Mouse (Mus musculus) layer of hippocampus, postnatal 25 days (tissue): ENCODE data around the gene Khsrp. TPM values are rescaled to one million over a fixed set of nuclear protein-coding genes. Genes with fewer than 3 reads are reported as not detected.

Experiments used
- DNase-seq, 2 experiments: peaks; one replicate each; pipeline ENCODE4 v3.0.0; 2022; ENCODE audit warnings: mixed read lengths in 2 of 2, low spot score in 1 of 2; ENCODE audit errors: extremely low spot score in 1 of 2
- total RNA-seq, 2 experiments: library from RNA; stranded (reverse); gene quantifications; 2 replicates each; pipeline ENCODE4 v1.2.3; 2021

The Khsrp gene
- total RNA-seq, 2 experiments from 2014 or later = 113 to 117 TPM

GRCm38 (mm10) chr17:56989467-56990114 lies 41.7 kb downstream of the Khsrp start:
- peak in 1 of 2 experiments; percentile 56 for DNase-seq

GRCm38 (mm10) chr17:56988921-56989430 lies 42.3 kb downstream of the Khsrp start:
- DNase-seq = no peak

- no peak for DNase-seq
Observed at GRCm38 (mm10) chr17:56988441-56988840, 42.9 kb downstream of the Khsrp start.

- DNase-seq = no peak
Observed at GRCm38 (mm10) chr17:56986105-56986805, 45.1 kb downstream of the Khsrp start.

DNA sequence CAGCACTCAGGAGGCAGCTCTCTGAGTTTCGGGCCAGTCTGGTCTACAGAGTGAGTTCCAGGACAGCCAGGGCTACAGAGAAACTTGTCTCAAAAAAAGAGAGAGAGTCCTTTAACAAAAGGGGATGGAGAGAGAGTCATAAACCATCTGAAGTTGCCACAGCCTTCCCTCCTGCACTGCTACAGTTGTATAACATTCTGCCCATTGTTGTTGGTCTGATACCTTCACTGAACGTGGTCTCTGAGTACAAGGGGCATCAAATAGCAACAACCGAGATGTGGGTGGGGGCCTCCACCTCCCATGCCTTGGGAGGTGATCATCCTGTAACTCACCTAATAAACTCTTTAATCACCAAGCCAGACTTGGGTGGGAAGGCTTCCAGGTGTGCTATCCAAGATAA lies 45.7 kb downstream of the Khsrp start:
- no peak for DNase-seq

DNA sequence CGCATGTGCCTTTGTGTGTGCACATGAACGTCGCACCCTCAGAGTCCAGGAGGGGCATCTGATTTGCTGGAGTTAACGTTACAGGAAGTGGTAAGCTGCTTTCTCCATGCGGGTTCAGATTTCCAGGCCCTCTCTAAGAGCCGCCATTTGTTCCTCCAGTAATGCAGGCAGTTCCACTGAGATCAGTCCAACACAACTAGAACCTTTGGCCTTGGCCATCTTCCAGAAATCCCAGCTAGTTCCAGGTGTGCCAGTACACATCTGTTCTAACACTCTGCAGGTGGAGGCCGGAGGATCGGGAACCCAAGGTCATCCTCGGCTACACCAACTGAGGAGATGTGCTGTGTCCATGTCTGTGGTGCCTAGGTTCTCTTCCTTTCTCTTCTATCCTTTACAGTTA lies 46.4 kb downstream of the Khsrp start:
- no peak for DNase-seq

DNA sequence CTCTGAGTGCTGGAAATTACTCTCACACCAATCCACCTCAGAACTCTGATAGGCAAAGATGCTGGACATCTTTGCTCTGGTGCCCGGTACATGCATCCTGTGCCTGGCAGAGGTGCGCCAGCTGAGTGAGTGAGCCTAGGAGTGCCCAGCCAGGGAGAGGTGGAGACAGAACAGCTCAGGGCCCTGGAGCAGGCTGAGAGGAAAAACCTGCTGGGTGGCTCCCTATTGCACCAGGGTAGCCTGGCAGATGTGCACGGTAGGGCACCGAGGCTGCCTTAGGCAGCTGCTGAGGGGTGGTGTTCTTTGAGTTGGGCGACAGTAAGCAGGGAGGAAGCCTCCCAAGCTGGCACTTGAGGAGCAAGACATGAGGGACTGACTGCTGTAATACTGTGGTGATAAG lies 49.3 kb downstream of the Khsrp start, which contains the start of gene Acer1:
TSS of gene Acer1 (minus strand) at position 114 of the 400 bp plus-strand sequence.
- no peak for DNase-seq

GRCm38 (mm10) chr17:56981049-56981448 lies 50.3 kb downstream of the Khsrp start:
- no peak for DNase-seq

GRCm38 (mm10) chr17:56979524-56979923 lies 51.8 kb downstream of the Khsrp start:
- DNase-seq = no peak

GRCm38 (mm10) chr17:56976531-56977390 lies 54.6 kb downstream of the Khsrp start:
- DNase-seq = no peak

DNA sequence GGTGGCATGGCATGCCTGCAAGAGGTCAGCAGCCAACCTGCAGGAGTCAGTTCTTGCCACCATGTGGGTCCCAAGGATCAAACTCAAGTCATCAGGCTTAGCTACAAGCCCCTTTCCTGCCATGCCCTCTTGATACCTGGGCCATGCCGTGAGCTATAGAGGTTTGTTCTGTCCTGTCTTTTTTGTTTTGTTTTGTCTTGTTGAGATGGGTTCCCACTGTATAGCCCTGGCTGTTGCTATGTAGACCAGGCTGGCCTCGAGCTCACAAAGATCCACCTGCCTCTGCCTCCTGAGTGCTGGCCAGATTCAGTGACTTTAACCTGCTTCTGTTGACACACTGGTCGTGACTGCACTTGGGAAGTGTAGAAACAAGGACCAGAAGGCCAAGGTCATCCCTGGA lies 55.9 kb downstream of the Khsrp start:
- no peak for DNase-seq

DNA sequence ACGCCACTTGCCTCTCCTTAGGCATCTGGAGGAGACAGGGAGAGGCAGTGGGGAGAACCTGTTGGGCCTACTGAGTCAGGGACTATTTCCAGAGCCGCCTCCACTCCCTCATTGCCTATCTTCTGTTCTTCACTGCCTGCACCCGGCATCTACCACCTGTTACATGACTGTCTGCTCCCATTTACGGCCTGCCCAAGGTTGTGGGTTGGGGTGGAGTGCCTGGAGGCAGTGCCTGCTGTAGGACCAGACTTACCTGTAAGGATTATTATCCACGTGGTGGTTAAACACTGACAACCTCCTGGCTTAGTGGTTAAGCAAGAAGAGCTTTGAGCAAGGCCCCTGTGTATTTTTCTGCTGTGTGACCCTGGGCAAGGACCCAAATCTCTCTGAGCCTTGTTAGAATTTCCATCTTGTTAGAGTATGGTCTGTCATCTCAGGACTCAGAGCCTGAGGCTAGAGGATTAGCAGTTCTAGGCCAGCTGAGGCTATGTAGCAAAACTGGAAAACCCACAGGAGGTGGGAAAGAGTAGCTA lies 56.5 kb downstream of the Khsrp start:
- DNase-seq = no peak

- no peak for DNase-seq
Observed at GRCm38 (mm10) chr17:56973956-56974707, 57.2 kb downstream of the Khsrp start.

Other genes with a start within 250 kb of the Khsrp start
- 1 to 10 TPM; 3.8 to 4.4 TPM for gene Rfx2, start 200.5 kb downstream of the Khsrp start, total RNA-seq
- gene Acsbg2, start 157.1 kb downstream of the Khsrp start, total RNA-seq = not detected
- gene 1700061G19Rik, start 156.0 kb downstream of the Khsrp start, total RNA-seq = under 1 TPM; 0.10 to 0.14 TPM
- 10 to 100 TPM; 66.7 to 79.9 TPM for gene Mllt1, start 96.1 kb downstream of the Khsrp start, total RNA-seq
- not detected for gene Acer1, start 49.4 kb downstream of the Khsrp start, total RNA-seq
- gene Clpp, start 41.2 kb downstream of the Khsrp start, total RNA-seq = 10 to 100 TPM; 57.8 to 68.3 TPM
- 10 to 100 TPM; 22.8 to 24.1 TPM for gene Alkbh7, start 34.2 kb downstream of the Khsrp start, total RNA-seq
- not detected for gene Pspn, start 31.5 kb downstream of the Khsrp start, total RNA-seq
- gene Gtf2f1, start 20.2 kb downstream of the Khsrp start, total RNA-seq = 10 to 100 TPM; 59.7 to 60.1 TPM
- gene Gm17949, start 20.1 kb downstream of the Khsrp start, total RNA-seq = not detected
- under 1 TPM in 1 of 2 experiments, not detected in 1; 0.22 TPM for gene Slc25a41, start 10.1 kb upstream of the Khsrp start, total RNA-seq
- under 1 TPM in 1 of 2 experiments, not detected in 1; 0.99 TPM for gene Crb3, start 27.6 kb upstream of the Khsrp start, total RNA-seq
- gene Slc25a23, start 28.3 kb upstream of the Khsrp start, total RNA-seq = 100 to 1,000 TPM; 351 to 373 TPM
- gene Dennd1c, start 47.0 kb upstream of the Khsrp start, total RNA-seq = 1 to 10 TPM in 1 of 2 experiments, under 1 TPM in 1; 0.47 to 2.0 TPM
- 100 to 1,000 TPM; 633 to 647 TPM for gene Tubb4a, start 56.3 kb upstream of the Khsrp start, total RNA-seq
- under 1 TPM; 0.54 to 0.85 TPM for gene Tnfsf9, start 73.8 kb upstream of the Khsrp start, total RNA-seq
- gene Cd70, start 118.3 kb upstream of the Khsrp start, total RNA-seq = under 1 TPM in 1 of 2 experiments, not detected in 1; 0.61 TPM
- gene Tnfsf14, start 162.7 kb upstream of the Khsrp start, total RNA-seq = not detected
- gene C3, start 196.6 kb upstream of the Khsrp start, total RNA-seq = 1 to 10 TPM in 1 of 2 experiments, under 1 TPM in 1; 0.98 to 1.3 TPM
- 10 to 100 TPM; 20.4 to 23.3 TPM for gene Gpr108, start 216.9 kb upstream of the Khsrp start, total RNA-seq
- gene Trip10, start 217.9 kb upstream of the Khsrp start, total RNA-seq = 1 to 10 TPM; 5.9 to 7.4 TPM
- gene Vav1, start 247.6 kb upstream of the Khsrp start, total RNA-seq = 1 to 10 TPM; 3.3 to 3.5 TPM